Mouse (Mus musculus): ENCODE data around the gene Ccdc171.
A peak's percentile ranks its signal among the peaks of the same experiment; 100 is the strongest.

Gene Ccdc171

DNA sequence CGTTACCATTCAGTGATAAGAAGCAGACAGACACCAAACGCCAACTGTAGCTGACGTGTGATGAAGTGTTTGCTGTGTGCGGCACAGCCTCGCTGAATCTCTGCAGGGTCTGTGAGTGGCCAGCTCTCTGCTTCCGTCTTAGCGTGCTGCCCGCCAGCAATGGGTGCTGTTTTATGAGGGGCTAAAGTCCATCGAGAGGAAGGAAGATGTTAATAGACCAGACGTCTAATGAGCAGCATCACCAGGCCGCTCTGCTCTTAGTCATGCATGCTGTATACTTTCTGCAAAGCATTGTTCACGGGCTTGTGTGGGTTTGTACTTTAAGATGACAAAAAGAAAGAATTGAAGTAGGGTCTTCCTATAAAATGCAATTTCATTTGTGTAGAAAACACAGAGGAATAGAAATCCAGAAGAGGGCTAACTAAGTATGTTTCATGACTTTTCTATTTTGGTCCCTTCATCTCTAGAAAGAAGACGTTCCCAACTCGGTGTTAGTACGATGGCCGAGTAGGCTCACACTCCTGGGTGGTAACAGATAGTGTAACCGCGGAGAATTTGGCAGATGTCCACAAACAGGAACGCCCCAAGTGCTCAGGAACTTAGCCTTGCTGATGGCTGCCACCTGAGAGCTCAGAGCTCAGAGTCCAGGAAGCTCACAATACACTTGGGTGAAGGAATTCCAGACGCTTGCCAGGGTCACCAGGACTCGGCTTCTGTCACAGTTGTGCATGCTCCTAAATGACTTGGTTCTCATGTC lies 273.5 kb downstream of the Ccdc171 start:
- peak; percentile 18 for DNase-seq

DNA sequence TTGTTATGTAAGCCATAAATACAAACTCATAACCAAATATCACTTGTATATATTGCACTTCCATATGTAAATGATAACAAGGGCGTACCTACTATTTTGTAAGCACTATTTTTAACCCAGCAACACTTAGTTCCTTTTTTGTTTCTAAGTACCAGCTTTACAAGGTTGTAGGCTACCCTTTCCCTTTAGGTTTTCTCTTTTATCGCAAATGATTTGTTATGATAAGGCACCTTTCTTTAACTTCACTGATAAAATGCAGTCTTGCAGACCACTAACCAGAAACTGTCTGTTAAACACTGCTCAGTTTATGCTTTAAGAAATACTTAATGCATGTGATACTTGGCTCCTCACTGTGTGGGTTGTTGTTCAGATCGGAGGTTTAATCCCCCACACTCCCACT lies 275.1 kb downstream of the Ccdc171 start:
- no peak for DNase-seq

DNA sequence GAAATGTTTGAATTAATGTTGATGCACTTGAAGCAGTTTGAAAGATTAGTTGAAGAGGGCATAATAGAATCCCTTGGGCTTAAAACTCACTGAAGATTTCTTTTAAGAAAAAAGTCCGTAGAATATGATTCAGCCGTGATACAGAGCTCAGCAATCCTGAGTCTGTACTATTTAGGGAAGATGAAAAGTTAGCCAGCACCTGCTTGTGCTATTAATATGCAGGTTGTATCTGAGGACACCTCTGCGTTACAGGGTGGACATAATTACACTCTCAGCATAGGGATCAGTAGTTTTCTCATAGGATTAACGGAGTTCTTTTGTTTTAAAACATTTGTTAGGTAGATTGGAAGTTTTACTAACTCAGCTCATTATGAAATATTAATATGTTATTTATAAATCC lies 291.6 kb downstream of the Ccdc171 start:
- no peak for DNase-seq

DNA sequence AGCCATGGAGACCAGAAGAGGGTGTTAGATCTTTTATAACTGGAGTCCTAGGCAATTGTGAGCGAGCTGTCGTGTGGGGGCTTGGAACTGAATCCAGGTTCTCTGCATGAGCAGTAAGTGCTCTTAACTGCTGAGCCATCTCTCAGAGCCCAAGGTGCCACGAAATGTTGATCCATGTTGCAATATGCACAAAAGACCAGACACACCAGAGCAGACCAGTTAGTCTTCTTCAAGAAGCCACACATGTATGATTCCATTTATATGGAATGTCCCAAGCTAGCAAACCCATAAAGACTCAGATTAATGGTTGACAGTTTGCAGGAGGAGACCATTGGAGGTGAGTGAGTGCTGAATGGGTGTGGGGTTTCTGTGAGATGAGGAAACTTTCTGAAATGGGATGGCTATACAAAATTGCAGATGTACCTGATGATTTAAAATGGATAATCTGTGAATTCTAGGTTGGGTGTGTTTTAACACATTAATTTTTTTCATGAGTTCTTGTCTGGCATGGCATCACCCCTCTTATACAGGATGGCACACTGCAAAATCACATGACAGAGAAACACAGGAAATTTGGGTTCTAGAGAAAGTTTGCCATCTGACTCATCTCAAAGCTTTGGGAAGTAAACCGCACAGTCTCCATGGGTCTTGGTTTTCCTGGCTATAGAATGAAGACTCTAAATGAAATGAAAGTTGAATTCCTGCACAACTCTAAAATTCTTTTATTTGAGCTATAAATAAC lies 304.5 kb downstream of the Ccdc171 start:
- DNase-seq, result no peak

DNA sequence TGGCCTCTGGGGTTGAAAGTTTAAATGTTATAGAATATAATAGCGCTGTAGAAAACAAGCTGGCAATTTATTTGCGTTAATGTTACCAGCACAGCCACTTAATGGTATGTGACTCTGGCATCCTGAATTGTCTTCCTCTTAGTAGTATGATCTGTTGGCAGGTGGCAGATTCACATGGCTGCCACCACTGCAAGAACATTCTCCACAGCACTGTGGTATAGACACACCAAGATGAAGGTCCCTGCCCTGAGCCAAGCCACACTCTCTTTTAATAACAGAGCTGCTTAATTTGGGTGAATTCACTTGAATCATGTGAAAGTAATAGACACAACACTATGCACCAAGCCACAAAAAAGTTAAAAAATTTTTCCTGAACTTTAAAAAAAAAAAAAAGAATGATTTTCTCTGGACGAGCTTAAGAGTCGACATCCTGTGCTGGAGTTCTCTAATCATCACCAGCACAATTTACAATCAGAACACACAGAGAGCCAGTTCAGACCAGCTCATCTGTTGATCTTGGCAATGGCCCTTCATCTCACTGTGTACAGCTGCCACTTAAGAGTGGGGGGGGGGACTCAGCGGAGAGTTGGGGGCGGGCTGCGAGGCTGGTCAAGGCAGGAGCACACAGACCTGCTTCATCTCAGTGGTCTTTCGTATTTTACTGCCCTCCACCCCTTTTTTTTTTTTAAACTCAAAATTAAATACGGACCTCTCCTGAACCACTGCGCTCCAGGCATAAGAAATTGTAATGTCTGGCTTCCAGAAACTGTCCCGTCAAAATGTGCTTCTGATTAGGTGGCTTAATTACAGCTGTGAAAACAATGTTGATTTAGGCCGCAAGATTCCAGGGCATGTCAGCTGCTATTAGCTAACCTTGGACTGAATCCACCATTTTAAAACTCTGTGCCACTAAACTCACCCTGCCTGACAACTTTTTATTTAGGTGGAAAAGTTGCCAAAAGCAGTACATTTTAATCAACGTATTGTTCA lies 305.8 kb downstream of the Ccdc171 start:
- peak; percentile 53 for DNase-seq

DNA sequence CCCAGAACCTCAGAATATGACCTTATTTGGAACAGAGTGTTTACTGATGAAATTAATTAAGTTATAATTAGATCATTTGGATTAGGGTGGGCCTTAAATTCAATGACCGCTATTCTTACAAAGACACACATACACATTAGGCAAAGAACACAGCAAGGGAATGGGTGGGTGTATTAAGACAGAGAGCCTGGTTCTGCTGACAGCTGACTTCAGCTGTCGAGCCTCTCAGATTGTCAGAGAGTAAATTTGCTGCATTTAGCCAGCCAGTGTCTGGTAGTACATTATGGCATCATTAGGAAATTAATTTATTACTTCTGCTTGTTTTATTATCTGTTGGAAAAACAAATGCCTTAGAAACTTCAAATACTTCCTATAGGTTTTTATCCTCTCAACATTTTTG lies 313.7 kb downstream of the Ccdc171 start:
- peak; percentile 44 for DNase-seq

DNA sequence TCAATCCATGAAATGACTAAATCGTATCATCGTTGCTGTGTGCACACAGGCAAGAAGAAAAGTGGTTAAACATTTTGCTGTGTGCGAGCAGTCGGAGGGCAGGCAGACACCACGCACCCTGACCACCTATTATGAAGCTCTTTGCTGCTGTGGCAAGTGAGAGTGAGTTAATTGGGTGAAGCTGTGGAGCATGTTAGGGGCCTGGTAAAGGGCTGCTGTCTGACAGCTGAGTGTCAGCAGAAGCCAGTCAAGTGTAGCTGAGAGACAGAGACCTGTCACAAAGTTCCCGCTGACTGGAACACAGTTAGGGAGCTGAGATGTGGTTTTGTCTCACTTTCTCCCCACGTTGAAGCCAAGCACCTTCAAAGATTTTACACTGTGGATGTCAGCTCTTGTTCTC lies 321.0 kb downstream of the Ccdc171 start:
- no peak for DNase-seq

DNA sequence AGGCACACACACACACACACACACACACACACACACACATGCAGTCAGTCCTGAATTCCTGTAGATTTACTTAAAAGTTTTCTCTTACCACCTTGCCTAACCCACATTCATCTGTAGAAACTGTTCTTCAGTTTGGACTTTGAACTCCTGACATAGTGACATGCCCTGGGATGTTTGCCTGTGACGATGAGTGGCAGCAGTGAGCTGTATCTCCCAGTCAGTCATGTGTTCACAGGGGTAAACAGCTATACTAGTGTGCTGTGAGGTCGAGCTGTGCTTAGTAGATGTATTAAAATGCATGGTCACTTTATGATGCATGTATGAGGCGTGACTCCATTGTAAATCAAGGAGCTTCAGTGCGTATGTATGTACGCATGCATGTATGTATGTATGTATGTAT lies 328.5 kb downstream of the Ccdc171 start:
- no peak for DNase-seq

DNA sequence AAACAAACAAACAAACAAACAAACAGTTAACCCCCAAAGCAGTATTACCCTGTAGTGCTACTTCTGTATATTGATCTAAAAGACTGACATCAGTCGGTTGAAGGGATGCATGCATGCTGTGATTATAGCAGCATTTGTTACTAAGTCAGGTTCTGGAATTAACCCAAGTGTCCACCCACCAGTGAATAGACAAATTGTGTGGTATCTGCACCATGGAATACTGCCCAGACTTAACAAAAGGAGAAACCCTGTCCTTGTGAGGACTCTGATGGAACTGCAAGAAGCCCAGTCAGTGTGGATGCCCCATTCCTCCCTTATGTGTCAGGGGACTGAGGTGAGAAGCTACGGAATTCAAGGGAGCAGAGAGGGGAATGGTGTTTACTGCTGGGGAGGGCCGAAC lies 336.4 kb downstream of the Ccdc171 start:
- DNase-seq, result no peak

DNA sequence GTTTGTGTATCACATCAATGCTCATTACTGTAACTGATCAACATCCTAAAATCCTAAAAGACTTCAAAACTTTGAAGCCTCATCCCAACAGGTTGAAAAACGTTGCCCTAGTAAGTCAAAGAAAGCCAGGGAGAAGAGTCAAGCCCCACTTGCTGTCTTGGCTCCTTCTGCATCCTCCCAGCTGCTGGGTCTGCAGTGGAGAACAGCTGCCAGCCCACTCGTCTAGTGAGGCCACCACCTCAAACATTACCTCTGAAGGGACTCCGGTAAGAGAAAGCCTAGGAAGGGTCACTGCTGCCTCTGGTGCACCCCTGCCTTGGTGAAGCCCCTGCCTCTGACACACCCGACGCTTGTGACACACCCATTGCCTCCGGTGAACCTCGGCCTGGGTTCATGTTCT lies 336.9 kb downstream of the Ccdc171 start:
- no peak for DNase-seq

DNA sequence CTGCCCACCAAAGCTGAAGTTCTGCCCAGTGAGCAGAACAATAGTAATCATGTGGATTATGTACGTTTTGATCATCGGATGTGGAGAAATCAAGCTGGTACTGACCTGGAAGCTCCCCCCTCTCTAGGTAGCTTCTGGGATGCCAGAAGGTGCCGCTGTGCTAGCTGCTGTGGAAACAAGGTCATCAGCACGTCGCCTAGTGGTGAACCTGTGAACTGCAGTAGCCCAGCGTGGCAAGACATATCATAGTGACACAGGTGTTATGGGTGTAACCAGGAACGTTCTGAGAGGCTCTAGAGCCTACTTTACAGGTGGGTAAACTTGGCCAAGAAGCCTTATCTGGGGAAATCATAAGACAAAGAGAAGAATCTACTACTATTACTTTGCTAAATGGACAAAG lies 351.3 kb downstream of the Ccdc171 start:
- no peak for DNase-seq

DNA sequence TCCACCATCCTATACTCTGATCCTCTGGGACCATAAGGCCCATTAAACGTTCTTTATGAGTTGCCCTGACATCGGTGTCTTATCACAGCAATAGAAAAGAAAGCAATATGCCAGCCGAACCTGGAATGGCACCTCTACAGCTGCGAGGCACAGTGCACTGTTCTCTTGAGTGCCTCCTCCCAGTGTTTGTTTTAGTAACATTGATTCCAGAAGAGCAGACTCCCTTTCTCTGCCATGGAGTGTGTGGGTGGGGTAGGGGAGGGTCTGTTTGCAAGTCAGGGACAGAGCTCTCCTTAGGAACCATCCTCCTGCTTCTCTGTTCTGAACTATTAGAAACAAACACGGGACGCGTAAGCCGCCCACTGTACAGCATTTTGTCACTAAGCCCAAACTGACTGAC lies 352.9 kb downstream of the Ccdc171 start:
- DNase-seq, result no peak

DNA sequence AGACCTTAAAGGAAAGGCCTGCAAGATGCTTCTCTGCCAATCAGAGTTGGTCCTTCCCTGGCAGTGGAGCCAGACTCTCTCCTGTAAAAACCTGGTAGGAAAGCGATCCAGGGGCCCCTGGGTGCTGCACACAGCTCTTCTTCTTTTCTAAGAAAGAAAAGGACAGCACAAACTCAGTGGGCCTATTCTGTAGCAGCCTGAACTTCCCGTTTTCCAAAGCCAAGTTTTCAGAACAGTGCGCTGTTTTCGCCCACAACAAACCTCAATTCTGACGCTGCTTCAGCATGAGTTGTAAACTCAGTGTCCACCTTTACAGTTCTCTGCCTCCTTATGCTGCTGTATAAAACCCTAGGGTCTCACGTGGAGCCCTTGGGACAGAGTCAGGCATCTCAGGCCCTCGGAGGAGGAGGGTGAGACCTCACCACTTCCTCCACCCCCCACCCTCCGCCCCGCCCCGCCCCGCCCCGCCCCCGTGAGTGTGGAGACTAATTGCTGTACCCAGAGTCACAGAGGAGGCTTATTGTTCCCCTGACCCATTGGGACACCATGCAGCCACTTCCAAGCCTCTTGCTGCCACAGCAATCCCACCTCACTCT lies 363.2 kb downstream of the Ccdc171 start:
- no peak for DNase-seq

DNA sequence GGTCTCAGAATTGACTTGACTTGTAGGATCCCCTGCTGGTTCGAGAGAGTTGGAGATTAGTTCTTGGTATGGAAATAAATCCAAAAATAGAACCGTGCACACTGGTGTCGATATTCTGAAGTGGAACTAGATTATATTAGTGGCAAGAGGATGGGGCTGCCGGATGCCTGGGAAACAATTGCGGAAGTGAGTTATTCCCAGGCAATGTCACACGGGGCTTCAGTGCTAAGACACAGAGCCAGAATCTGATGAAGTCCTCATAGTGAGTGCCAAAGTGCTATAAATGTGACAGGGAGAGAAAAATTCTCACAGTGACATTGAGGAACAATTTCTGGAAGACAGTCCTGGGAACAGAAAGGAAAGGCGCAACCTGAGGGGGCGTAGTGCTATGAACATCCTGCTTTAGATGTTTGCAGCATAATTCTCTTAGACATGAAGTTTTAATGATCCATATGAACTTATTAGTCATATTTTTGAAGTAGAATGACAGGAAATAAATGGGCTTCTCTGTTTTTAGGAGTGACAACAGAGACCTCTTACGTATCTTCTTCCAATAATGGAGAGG lies 376.8 kb downstream of the Ccdc171 start:
- DNase-seq, result peak; percentile 18

Measured in kidney, postnatal 10 days (tissue).